Mouse (Mus musculus): Measurements from ENCODE around the gene 1700017B05Rik. TPM values are rescaled to one million over a fixed set of nuclear protein-coding genes. Genes with fewer than 3 reads are reported as not detected.

1700017B05Rik gene
- polyA plus RNA-seq, 1 experiment, result 17.5 TPM

- no peak overlapping the region for H3K4me3 ChIP-seq (ENCODE audit: insufficient read depth, low read length)
- TF ChIP-seq CTCF (IDR thresholded peaks at IDR 0.05; ENCODE audit: low read depth, low read length) (no peak), POLR2A (IDR thresholded peaks at IDR 0.05; ENCODE audit: borderline replicate concordance, low read depth, low read length) (no peak)
- H3K27ac ChIP-seq (ENCODE audit: insufficient read depth, low read depth, low read length), result no peak overlapping the region
- no peaks in the 10 kb centered on the region; the same call in 1 of the 2 replicates for H3K4me1 ChIP-seq (ENCODE audit: control insufficient read depth, insufficient read depth, low read length)
Observed at GRCm38 (mm10) chr9:57225780-57226627, 36.4 kb downstream of the 1700017B05Rik start.

GRCm38 (mm10) chr9:57223341-57223740 lies 39.1 kb downstream of the 1700017B05Rik start:
- no peaks in the 10 kb centered on the region; the same call in 1 of the 2 replicates for H3K4me1 ChIP-seq (ENCODE audit: control insufficient read depth, insufficient read depth, low read length)
- TF ChIP-seq CTCF (IDR thresholded peaks at IDR 0.05; ENCODE audit: low read depth, low read length), result no peak
- TF ChIP-seq POLR2A (IDR thresholded peaks at IDR 0.05; ENCODE audit: borderline replicate concordance, low read depth, low read length), result no peak

GRCm38 (mm10) chr9:57220356-57220755 lies 42.1 kb downstream of the 1700017B05Rik start:
- no peak for TF ChIP-seq POLR2A (IDR thresholded peaks at IDR 0.05; ENCODE audit: borderline replicate concordance, low read depth, low read length)
- peak; percentile 52; the same call in 1 of the 2 replicates for TF ChIP-seq CTCF (IDR thresholded peaks at IDR 0.05; ENCODE audit: low read depth, low read length)
- Histone ChIP-seq H3K4me1 (ENCODE audit: control insufficient read depth, insufficient read depth, low read length) (no peaks in the 10 kb centered on the region; the same call in 1 of the 2 replicates), H3K27ac (ENCODE audit: insufficient read depth, low read depth, low read length) (no peak overlapping the region), H3K4me3 (ENCODE audit: insufficient read depth, low read length) (no peak overlapping the region)

More at GRCm38 (mm10) chr9:57223341-57223740, 39.1 kb downstream of the 1700017B05Rik start:
- no peak overlapping the region for H3K4me3 ChIP-seq (ENCODE audit: insufficient read depth, low read length)
- no peak overlapping the region for H3K27ac ChIP-seq (ENCODE audit: insufficient read depth, low read depth, low read length)

- Histone ChIP-seq H3K4me1 (ENCODE audit: control insufficient read depth, insufficient read depth, low read length) (peaks cover under 1% of the 10 kb centered on the region), H3K27ac (ENCODE audit: insufficient read depth, low read depth, low read length) (no peak overlapping the region), H3K4me3 (ENCODE audit: insufficient read depth, low read length) (no peak overlapping the region)
- TF ChIP-seq CTCF (IDR thresholded peaks at IDR 0.05; ENCODE audit: low read depth, low read length), result no peak
- no peak for TF ChIP-seq POLR2A (IDR thresholded peaks at IDR 0.05; ENCODE audit: borderline replicate concordance, low read depth, low read length)
Observed at GRCm38 (mm10) chr9:57219511-57219910, 42.9 kb downstream of the 1700017B05Rik start.

GRCm38 (mm10) chr9:57218776-57219175 lies 43.6 kb downstream of the 1700017B05Rik start:
- Histone ChIP-seq H3K4me1 (ENCODE audit: control insufficient read depth, insufficient read depth, low read length) (peaks cover 2% of the 10 kb centered on the region), H3K27ac (ENCODE audit: insufficient read depth, low read depth, low read length) (no peak overlapping the region), H3K4me3 (ENCODE audit: insufficient read depth, low read length) (no peak overlapping the region)
- no peak for TF ChIP-seq POLR2A (IDR thresholded peaks at IDR 0.05; ENCODE audit: borderline replicate concordance, low read depth, low read length)
- TF ChIP-seq CTCF (IDR thresholded peaks at IDR 0.05; ENCODE audit: low read depth, low read length), result no peak

- Histone ChIP-seq H3K27ac (ENCODE audit: insufficient read depth, low read depth, low read length) (no peak overlapping the region), H3K4me1 (ENCODE audit: control insufficient read depth, insufficient read depth, low read length) (peaks cover 2% of the 10 kb centered on the region), H3K4me3 (ENCODE audit: insufficient read depth, low read length) (no peak overlapping the region)
- TF ChIP-seq POLR2A (IDR thresholded peaks at IDR 0.05; ENCODE audit: borderline replicate concordance, low read depth, low read length) (no peak), CTCF (IDR thresholded peaks at IDR 0.05; ENCODE audit: low read depth, low read length) (no peak)
Observed at GRCm38 (mm10) chr9:57217220-57217619, 45.2 kb downstream of the 1700017B05Rik start.

- Histone ChIP-seq H3K4me3 (ENCODE audit: insufficient read depth, low read length) (no peak overlapping the region), H3K4me1 (ENCODE audit: control insufficient read depth, insufficient read depth, low read length) (peaks cover 4% of the 10 kb centered on the region), H3K27ac (ENCODE audit: insufficient read depth, low read depth, low read length) (no peak overlapping the region)
- TF ChIP-seq CTCF (IDR thresholded peaks at IDR 0.05; ENCODE audit: low read depth, low read length), result no peak
- TF ChIP-seq POLR2A (IDR thresholded peaks at IDR 0.05; ENCODE audit: borderline replicate concordance, low read depth, low read length), result no peak
Observed at GRCm38 (mm10) chr9:57214500-57214899, 47.9 kb downstream of the 1700017B05Rik start.

GRCm38 (mm10) chr9:57212448-57213222 lies 49.8 kb downstream of the 1700017B05Rik start:
- Histone ChIP-seq H3K27ac (ENCODE audit: insufficient read depth, low read depth, low read length) (no peak overlapping the region), H3K4me1 (ENCODE audit: control insufficient read depth, insufficient read depth, low read length) (peaks cover 4% of the 10 kb centered on the region; the same call in 1 of the 2 replicates), H3K4me3 (ENCODE audit: insufficient read depth, low read length) (no peak overlapping the region)
- TF ChIP-seq CTCF (IDR thresholded peaks at IDR 0.05; ENCODE audit: low read depth, low read length) (no peak), POLR2A (IDR thresholded peaks at IDR 0.05; ENCODE audit: borderline replicate concordance, low read depth, low read length) (no peak)

GRCm38 (mm10) chr9:57209316-57209715 lies 53.1 kb downstream of the 1700017B05Rik start:
- 0 out of 2 replicates have a peak, but pooled peaks cover 2% of the 10 kb centered on the region for H3K4me1 ChIP-seq (ENCODE audit: control insufficient read depth, insufficient read depth, low read length)
- H3K4me3 ChIP-seq (ENCODE audit: insufficient read depth, low read length), result no peak overlapping the region
- H3K27ac ChIP-seq (ENCODE audit: insufficient read depth, low read depth, low read length), result no peak overlapping the region
- TF ChIP-seq POLR2A (IDR thresholded peaks at IDR 0.05; ENCODE audit: borderline replicate concordance, low read depth, low read length) (no peak), CTCF (IDR thresholded peaks at IDR 0.05; ENCODE audit: low read depth, low read length) (no peak)
